Mouse (Mus musculus) hematopoietic stem cell, adult 5-6 weeks (primary cell): ENCODE data around the gene Use1. TPM values are rescaled to one million over a fixed set of nuclear protein-coding genes. Genes with fewer than 3 reads are reported as not detected.
A peak's percentile ranks its signal among the peaks of the same experiment; 100 is the strongest.

Experiments
- ATAC-seq, 2 experiments: fragments of 125-278 bp in 1 of 2; replicated peaks in 1 of 2; 2 replicates each; pipeline ENCODE4 v1.8.0; 2016 to 2017; ENCODE audit warnings: inconsistent platforms in 2 of 2, mild to moderate bottlenecking in 2 of 2, moderate number of reproducible peaks in 2 of 2, low read depth in 1 of 2, moderate TSS enrichment in 1 of 2; ENCODE audit not compliant: low FRiP score in 2 of 2, poor library complexity in 2 of 2, severe bottlenecking in 2 of 2, insufficient read depth in 1 of 2, low TSS enrichment in 1 of 2
- total RNA-seq: library from RNA; stranded (forward); fragments of 172-1452, 232-1000 nt; gene quantifications from 2 replicates; pipeline ENCODE4 v1.2.3, GENCODE M21; 2017

Gene Use1
- total RNA-seq, 1 experiment from 2014 or later, result 178 TPM

DNA sequence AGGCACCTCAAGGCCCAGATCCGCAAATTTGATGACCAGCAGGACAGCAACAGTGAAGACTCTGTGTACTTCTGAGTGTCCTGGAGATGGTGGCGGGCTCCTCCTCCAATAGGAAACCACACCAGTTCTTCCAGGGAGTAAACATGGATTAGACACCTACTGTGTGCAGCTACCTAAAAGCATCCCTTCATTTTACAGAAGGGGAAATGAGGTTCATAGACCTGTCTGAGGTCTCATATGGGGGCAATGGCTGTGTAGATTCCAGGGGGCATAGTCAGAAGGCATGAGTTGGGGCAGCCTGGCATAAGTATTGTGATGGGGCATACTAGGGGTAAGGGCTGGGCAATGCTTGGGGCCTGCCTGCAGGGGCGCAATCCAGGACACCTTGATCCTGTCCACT is 6.4 kb downstream of the Use1 start:
- ATAC-seq, result no peak

DNA sequence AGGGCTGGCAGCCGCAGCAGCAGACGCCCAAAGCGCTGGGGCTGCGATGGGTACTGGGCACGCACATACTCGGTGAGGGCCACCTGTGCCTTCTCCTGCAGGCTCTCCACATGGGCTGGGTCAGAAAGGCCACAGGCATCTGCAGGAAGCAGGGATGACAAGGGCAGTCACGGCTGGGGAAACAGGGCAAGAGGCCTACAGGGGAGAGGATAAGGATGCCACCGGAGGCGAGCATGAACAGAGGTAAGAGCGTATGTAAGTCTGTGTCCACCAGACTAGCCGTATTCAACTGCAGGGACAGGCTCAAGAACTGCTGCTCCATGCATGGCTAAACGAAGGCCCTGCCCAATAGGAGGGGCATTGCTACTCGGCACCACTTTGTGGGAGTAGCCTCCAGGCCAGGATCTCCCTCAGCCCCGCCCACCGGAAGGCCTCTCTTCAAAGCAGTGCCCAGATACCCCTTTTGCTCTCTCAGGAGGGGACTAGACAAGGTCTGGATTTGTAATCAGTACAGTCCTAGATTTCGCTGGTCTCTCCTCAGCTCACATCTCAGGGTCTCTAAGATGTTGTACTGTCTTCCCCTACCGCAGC is 8.1 kb downstream of the Use1 start:
- no peak for ATAC-seq

DNA sequence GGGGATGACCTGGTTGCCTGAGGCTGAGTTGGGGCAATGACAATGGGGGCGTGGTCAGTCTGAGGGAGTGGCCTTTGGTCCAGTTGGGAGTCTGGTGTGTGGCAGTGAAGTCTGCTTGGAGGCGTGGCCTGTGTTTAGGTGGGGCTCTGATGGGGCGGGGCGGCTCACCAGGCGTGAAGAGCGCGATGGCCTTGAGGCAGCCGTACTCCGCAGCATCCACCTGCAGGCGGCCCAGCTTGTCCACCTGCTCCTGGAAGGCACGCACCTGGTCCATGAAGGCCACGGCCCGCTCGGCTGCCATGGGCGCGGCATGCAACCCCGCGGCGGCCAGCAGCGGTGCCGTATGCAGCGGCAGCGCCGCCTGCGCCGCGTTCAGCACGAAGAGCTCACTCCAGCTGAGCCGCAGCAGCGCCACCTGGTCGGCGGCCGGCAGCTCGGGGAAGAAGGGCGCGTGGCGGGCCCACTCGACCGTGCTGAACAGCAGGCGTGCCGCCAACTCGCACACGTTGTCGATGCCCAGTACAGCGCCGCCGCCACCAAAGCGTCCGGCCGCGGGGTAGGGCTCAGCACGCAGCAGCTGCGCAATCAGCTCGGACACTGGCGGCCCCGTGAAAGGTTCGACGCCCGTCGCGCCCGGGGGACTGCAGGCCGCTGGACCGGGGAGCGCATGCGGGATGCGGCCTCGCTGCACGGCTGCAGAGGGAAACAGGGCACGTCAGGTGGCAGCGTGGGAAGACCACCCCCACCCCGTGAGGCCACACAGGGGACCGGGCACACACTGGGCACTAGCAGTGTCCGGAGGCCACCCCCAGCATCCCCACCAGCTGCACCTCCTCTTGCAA is 9.2 kb downstream of the Use1 start:
- ATAC-seq, result peak in 1 of 2 experiments; percentile 16; a peak in 1 of 4 replicates

DNA sequence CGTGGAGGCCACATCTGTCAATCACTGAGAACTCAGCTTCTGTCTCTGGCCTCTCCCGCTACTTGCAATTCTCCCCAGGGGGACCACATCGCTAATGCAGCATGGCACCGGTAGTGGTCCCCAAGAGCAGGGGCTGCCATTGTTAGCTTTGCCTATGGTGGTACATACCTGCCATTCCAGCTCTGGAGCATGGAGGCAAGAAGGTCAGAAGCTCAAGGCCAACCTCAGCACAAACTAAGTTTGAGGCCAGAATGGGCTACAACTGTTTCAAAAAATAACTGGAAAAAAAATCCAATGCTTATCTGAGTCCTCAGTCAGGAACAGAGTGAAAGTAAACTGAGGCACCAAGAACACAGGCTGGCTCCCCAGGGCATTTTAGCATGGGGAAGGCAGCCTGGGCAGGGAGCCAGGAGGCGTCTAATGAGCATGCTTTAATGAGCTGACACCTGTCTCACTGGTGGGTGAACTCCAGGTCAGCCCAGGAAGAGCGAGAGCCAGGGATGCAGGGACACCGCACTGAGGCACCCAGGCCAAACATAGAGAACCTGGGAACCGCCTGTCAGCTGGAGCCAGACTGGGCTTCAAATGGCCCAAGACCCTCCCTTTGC is 9.9 kb downstream of the Use1 start:
- no peak for ATAC-seq

DNA sequence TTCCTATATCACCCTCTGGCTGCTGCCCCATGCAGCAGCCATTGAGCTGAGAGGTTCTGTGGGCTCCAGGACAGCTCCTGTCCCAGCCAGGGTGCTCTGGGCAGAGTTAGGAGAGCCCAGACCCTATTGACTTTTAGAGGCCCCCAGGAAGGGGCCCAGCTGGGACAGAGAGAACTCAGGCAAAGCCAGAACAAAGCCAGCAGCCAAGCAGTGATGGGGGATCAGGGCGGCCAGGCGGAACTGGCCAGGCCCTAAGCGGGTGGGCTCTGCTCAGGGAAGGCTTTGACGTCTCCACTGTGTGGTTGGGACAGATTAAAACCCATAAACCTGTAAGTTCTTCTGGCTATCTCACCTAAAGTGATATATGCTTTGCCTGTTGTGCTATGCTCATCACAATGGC is 12.4 kb downstream of the Use1 start:
- ATAC-seq, result no peak

DNA sequence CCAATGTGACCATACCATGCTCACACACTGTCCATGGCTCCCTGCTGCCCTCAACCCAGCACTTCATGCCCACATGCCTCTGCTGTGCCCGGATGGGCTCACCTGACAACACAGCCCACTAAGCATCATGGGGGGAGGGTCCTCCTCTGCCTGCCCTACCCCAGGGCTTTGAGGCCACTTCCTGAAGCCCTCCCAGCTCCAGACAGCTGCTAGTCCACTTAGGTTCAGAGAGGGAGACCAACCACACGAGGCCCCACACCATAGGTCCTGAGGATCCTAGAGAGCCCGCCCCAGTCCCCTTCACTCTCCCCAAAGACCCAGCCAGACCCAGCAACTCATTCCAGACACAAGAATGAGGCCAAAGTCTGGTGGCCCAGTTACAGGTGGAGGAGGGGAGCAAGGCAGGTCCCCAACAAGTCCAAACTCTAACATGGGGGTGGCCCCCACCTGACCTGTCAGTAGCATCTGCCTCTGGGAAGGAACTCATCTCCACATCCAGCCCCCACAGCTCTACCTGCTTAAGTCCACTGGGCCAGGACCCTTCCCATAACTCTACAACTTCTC is 12.9 kb downstream of the Use1 start:
- no peak for ATAC-seq

DNA sequence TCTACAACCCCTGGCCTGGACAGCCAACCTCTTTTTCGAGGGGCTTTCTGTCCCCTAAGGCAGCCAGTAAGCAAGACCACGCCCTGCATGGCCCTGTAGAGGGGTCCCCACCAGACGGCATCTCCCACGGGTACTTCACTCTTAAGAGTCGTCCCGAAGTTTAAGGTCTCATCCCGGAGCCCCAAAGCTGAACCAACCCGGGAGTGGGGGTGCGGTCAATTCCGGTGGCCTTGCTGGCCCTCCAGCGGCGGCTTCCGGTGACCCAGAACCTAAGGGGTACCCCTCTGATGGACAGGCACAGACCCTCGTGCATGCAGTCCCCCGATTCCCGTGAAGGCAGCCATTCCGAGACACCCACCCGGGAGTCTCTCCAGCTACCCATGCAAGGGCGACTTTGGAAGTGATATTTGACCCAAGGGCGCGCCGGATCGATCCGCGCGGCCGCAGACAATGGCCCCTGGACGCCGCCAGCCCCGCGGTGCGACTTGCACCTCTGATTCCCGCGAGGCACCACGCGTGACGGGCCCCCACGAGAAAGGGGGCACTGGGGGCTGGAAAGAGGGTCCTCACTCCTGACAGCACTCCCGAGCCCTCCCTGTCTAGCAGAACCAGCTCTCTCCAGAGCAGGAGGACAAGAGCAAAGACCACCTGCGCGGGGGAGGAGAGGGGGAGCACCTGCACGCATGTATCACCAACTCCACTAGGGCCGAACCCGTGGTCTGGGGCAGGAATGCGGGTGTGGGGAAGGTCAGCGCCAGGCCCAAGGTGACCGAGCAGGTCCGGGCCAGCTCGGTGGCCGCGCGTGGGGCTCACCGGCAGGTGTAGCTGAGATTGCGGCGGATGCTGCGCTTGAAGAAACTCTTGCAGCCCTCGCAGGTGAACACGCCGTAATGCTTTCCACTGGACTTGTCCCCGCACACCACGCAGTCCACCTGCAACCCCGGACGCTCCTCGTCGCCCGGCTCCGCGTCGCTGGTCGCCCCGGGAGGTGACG is 13.8 kb downstream of the Use1 start:
- ATAC-seq, result no peak

DNA sequence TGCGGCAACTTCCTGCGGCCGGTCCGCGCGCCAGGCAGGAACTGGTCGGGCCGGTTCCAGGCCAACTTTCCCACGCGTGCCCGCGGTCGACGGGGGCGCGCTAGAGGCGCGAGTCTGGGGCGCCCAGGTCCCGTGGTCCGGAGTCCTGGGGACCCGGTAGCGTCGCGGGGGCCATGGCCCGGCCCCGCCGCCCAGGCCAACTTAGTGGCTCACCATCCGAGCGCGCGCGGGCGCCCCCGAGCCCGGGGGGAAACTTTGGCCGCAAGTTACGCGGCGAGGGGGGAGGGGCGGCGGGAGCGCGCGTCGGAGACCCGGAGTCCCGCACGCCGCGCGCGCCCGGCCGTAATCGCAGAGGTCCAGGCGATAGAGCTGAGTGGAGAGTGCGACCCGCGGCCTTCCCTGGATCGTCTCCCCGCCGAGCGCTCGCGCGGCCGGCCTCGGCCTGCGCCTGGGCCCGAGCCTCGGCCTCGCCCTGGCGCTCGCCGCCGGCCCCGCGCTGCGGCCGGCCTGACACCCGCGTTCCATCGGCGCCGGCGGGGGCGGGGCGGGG is 14.8 kb downstream of the Use1 start, which contains the start of gene Nr2f6:
TSS of gene Nr2f6 (minus strand) at position 540 of the 550 bp plus-strand sequence.
- ATAC-seq, result no peak

DNA sequence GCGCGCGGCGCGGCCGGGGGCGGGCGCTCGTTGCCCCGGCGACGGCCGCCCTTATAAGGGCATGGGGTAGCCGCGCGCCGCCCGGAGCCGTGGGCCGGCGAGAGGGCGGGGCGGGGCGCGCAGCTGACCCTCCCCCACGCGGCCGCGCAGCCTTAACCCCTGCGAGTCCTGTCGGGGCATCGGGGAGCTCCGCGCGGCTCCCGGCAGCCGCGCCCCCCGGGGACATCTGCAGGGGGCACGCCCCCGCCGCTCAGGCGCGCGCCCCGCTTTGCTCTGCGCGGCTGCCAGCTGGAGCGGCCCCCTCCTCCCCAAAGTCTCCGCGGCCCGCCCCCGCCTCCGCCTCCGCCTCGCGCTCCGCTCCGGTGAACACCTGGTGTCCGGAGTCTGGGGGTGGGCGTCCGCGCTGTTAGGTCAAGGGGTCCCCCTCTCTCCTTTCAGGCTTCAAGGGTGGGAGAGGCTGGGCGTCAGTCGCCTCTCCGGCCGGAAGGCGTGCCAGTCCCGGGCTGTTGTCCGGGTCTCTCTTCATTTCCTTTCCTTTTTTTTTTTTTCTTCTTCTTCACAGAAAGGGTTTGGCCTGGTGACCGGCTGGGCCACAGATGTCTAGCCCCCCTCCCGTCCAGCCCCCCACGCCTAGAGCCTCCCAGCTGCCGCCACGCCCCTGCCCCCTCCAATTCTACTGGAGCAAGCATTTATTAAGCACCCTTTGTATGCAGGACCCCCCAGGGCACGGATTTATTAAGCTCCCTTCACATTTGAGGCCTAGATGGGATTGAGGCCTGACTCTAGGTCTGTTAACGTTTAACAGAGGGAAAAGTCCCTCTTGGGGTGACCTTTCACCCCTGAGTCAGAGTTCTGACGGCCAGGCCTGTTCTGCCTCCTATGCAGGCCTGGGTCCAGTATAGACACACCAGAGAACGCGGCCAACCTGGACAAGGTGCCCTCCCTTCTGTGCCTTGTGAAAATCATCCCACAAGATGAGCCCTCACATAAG is 15.6 kb downstream of the Use1 start:
- peak; percentile 43 to 58; a peak in 2 of 4 replicates for ATAC-seq

DNA sequence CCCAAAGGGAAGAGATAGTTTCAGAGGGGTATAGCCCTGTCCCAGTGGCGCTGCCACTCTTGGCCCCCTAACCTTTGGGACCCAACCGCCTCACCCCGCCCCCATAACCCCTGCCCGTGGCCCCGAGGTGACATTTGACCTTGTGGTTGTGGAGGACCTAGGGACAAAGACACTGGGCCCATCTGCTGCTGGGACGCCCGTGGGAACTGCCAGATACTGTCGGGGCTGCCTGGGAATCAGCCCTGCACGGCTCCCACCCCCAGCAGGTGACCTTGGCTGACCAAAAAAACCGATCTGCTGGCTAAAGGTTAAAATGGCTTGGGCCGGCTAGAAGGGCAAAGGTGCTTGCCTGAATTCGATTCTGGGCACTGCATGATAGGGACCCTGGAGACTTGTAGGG is 16.7 kb downstream of the Use1 start:
- no peak for ATAC-seq

DNA sequence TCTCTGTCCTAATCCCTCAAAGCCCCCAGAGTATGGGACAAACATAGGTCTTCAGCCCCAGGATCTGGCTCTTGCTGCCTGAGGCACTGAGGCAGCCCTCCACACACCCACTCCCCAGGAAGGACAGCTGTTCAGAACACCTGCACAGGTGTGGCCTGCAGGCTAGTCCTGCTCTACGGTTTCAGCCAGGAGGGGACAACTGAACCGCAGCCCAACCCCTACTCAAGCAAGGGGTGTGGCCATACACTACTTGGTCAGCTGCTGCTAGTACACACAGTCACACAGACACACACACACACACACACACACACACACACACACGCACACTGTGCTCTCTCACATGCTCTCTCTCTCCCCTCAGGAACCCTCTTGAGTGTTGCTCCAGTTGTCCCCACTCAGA is 17.2 kb downstream of the Use1 start:
- ATAC-seq, result no peak

DNA sequence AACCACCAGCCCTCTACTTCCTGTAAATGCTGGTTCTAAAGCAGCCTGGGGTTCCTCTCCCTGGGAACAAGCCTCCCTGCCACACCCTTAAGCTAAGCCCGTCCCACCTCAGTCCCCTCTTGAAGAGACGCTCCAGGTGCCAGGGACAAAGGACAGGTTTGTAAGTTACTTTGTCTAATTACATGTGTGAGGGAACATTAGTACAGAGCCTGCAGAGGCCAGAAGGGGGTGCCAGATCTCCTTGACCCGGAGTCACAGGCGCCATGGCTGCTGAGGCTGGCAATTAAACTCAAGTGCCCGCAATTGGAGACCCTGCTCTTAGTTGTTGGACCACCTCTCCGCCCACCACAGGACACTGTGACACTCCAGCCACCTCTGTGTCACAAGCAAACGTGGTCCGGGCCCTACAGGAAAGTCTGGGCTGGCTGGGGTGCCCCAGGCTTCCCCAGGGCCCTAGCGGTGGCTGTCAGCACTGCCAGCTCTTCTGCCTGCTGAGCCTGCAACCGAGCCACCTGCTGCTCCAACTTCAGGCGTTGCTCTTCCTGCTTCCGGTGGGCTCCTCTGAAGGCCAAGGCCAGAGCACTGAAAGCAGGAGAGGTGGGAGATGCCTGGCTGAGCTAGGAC is 18.7 kb downstream of the Use1 start:
- ATAC-seq, result no peak

DNA sequence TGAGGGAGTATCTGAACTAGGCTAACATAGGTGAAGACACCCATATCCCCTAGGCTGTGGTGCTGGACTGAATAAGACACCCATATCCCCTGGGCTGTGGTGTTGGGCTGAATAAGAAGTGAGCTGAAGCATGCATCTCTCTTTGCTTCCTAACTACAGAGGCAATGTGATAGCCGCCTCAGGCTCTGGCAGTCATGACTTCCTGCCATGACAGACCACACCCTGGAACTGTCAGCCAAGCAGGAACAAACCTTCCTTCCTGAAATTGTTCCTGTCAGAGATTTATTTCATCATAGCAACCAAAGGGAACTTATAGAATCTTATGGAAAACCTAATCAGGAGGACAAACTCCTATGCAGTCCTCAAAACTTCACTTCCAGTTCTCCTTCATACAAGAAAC is 21.6 kb downstream of the Use1 start:
- ATAC-seq, result no peak

DNA sequence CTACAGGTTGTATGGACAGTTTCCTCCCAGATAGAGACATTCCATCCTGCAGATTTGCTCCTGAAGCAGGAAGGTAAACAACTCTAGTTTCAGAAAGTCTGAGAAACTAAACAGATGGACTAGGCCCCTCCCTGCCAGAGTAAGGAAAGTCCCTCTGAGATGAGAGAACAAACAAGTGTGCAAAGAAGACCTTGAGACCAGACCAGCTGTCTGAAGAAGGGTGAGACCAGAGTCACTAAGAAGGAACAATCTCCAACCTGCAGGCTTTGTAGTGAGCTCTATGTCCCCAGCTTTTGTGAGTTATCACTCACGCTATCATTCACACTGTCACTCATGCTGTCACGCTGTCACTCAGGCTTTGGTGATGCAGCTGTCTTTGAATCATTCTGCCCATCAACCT is 25.0 kb downstream of the Use1 start:
- ATAC-seq, result no peak

DNA sequence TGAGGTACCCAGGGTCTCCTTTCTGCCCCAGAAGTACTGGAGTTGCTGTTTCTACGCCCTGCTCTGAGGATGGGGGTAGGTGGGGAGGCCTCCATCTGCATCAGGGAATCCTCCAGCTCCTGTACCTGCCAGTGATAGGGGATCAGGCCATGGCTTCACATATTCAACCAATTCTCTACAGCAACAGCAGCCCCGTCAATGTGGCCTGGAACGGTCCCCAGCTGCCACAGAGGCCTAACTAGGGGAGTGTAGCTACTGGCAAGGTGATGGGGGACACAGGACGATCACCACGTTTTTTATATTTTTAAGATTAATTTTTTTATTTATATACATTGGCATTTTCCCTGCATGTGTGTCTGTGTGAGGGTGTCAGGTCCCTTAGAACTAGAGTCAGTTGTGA is 25.7 kb downstream of the Use1 start:
- no peak for ATAC-seq
